Mouse (Mus musculus): ENCODE measurements around the gene Myo1g. TPM values are rescaled to one million over a fixed set of nuclear protein-coding genes. Genes with fewer than 3 reads are reported as not detected.

Gene Myo1g
- polyA plus RNA-seq, 1 experiment from 2014 or later = 0.85 TPM

DNA sequence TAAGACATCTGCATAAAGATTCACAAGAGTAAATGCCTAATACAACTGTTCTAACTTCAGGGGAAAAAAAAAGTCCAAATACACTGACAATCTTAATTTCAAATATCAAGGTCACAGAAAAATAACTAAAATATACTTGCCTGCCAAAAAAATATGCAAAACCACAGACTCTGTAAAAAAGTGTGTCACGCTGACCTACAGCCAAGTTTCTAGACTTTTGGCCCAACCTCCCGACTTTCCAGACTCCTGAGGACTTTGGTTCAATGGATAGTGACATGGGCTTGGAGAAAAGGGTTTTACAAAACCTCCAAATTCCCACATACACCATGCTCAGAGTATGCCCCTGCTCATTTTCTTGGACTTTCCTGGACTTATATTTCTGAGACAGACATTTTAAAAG lies 52.2 kb downstream of the Myo1g start:
- 66% methylated on average over 2 of the region's 2 CpGs for WGBS
- Histone ChIP-seq H3K27ac (replicated peaks) (no peak overlapping the region), H3K36me3 (ENCODE audit: control insufficient read depth, insufficient read depth, low read length) (no peaks in the 10 kb centered on the region; the same call in none of the 2 replicates), H3K27me3 (ENCODE audit: control insufficient read depth, insufficient read depth, low read length) (no peaks in the 10 kb centered on the region), H3K4me3 (ENCODE audit: low read depth, low read length) (no peak overlapping the region), H3K9me3 (ENCODE audit: control insufficient read depth, low read length) (no peaks in the 10 kb centered on the region), H3K4me1 (replicated peaks; ENCODE audit: control insufficient read depth, insufficient read depth) (peaks cover 5% of the 10 kb centered on the region; the same call in 1 of the 2 replicates), H3K4me2 (replicated peaks; ENCODE audit: low read depth) (no peak overlapping the region), H3K9ac (ENCODE audit: low read length) (no peak overlapping the region)
- ATAC-seq (ENCODE audit: low FRiP score, low TSS enrichment) = no peak
- TF ChIP-seq CTCF (IDR thresholded peaks at IDR 0.05; ENCODE audit: low read depth) = no peak
- no peak for TF ChIP-seq EP300 (optimal IDR thresholded peaks at IDR 0.05)
- DNase-seq (ENCODE audit: low spot score) = no peak

DNA sequence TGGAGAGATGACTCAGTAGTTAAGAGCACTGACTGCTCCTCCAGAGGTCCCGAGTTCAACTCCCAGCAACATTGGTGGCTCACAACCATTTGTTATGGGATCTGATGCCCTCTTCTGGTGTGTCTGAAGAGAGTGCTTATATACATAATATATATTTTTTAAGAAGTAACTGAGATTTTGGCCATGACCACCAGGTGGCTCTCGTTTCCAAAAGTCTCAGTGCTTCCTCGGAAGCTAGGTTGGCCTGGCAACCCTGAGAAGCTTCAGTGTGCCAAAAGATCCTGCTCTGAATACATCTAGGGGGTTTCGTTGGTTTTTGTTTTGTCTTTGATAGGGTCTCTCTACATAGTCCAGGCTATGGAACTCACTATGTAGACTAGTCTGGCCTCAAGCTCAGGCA lies 55.6 kb downstream of the Myo1g start:
- Histone ChIP-seq H3K27ac (replicated peaks) (no peak overlapping the region), H3K9me3 (ENCODE audit: control insufficient read depth, low read length) (no peaks in the 10 kb centered on the region), H3K4me3 (ENCODE audit: low read depth, low read length) (no peak overlapping the region), H3K36me3 (ENCODE audit: control insufficient read depth, insufficient read depth, low read length) (no peaks in the 10 kb centered on the region; the same call in none of the 2 replicates), H3K9ac (ENCODE audit: low read length) (no peak overlapping the region), H3K27me3 (ENCODE audit: control insufficient read depth, insufficient read depth, low read length) (no peaks in the 10 kb centered on the region), H3K4me1 (replicated peaks; ENCODE audit: control insufficient read depth, insufficient read depth) (no peaks in the 10 kb centered on the region), H3K4me2 (replicated peaks; ENCODE audit: low read depth) (no peak overlapping the region)
- TF ChIP-seq CTCF (IDR thresholded peaks at IDR 0.05; ENCODE audit: low read depth) = peak; percentile 78
- TF ChIP-seq EP300 (optimal IDR thresholded peaks at IDR 0.05) = no peak
- peak; percentile 77 for DNase-seq (ENCODE audit: low spot score)
- peak; percentile 68 for ATAC-seq (ENCODE audit: low FRiP score, low TSS enrichment)
- 26% methylated on average over 4 of the region's 4 CpGs for WGBS

DNA sequence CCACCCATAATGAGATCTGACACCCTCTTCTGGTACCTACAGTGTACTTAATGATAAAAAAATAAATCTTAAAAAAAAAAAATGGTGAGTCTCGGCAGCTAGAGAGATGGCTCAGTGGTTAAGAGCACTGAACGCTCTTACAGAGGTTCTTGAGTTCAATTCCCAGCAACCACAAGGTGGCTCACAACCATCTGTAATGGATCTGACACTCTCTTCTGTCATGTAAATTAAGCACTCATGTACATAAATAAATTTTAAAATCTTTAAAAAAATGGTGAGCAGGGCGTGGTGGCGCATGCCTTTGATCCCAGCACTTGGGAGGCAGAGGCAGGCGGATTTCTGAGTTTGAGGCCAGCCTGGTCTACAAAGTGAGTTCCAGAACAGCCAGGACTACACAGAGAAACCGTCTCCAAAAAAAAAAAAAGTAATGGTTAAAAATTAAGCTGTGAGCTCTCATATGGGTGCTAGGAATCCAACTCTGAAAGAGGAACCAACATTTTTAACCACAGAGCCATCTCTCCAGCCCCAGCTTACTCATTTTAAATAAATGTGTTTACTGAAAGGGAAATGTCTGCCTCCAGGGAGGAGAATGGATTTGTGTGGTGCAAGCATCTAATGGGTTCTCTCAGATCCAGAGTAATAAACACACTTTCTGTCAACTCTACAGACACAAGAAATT lies 57.5 kb downstream of the Myo1g start:
- no peak overlapping the region for H3K4me2 ChIP-seq (replicated peaks; ENCODE audit: low read depth)
- H3K27me3 ChIP-seq (ENCODE audit: control insufficient read depth, insufficient read depth, low read length) = no peaks in the 10 kb centered on the region
- H3K9me3 ChIP-seq (ENCODE audit: control insufficient read depth, low read length) = no peaks in the 10 kb centered on the region
- H3K4me1 ChIP-seq (replicated peaks; ENCODE audit: control insufficient read depth, insufficient read depth) = no peaks in the 10 kb centered on the region
- no peak overlapping the region for H3K27ac ChIP-seq (replicated peaks)
- TF ChIP-seq EP300 (optimal IDR thresholded peaks at IDR 0.05) = no peak
- no peak for TF ChIP-seq CTCF (IDR thresholded peaks at IDR 0.05; ENCODE audit: low read depth)
- H3K9ac ChIP-seq (ENCODE audit: low read length) = no peak overlapping the region
- DNase-seq (ENCODE audit: low spot score) = no peak
- no peaks in the 10 kb centered on the region; the same call in none of the 2 replicates for H3K36me3 ChIP-seq (ENCODE audit: control insufficient read depth, insufficient read depth, low read length)
- H3K4me3 ChIP-seq (ENCODE audit: low read depth, low read length) = no peak overlapping the region
- no peak for ATAC-seq (ENCODE audit: low FRiP score, low TSS enrichment)
- WGBS = 85% methylated on average over 6 of the region's 6 CpGs

Small RNA genes lying within 50 kb of the gene (microRNA-seq; reads per million reads assigned to microRNA genes)
- gene Gm22123 = not detected

Other genes with a start within 250 kb of the Myo1g start
- 99.1 and 99.8 TPM in 2 replicates for gene Tmed4, start 246.1 kb downstream of the Myo1g start, polyA plus RNA-seq (2015; fragmentation: Nextera tagmentation; extraction: Ambion mirVana)
- 82.3 and 99.8 TPM in 2 replicates for gene Ogdh, start 229.3 kb downstream of the Myo1g start, polyA plus RNA-seq (2015; fragmentation: Nextera tagmentation; extraction: Ambion mirVana)
- gene Zmiz2, start 131.9 kb downstream of the Myo1g start, polyA plus RNA-seq (2015; fragmentation: Nextera tagmentation; extraction: Ambion mirVana) = 7.1 and 8.7 TPM in 2 replicates
- gene Ppia, start 105.5 kb downstream of the Myo1g start, polyA plus RNA-seq (2015; fragmentation: Nextera tagmentation; extraction: Ambion mirVana) = 4,199 and 4,786 TPM in 2 replicates
- gene H2afv, start 76.5 kb downstream of the Myo1g start, polyA plus RNA-seq (2015; fragmentation: Nextera tagmentation; extraction: Ambion mirVana) = 187 and 198 TPM in 2 replicates
- gene Purb, start 45.0 kb downstream of the Myo1g start, polyA plus RNA-seq (2015; fragmentation: Nextera tagmentation; extraction: Ambion mirVana) = 17.5 and 19.6 TPM in 2 replicates
- gene Ccm2, start 25.9 kb upstream of the Myo1g start, polyA plus RNA-seq (2015; fragmentation: Nextera tagmentation; extraction: Ambion mirVana) = 45.7 and 45.9 TPM in 2 replicates
- gene Nacad, start 85.1 kb upstream of the Myo1g start, polyA plus RNA-seq (2015; fragmentation: Nextera tagmentation; extraction: Ambion mirVana) = 7.3 and 7.4 TPM in 2 replicates
- 29.3 and 31.2 TPM in 2 replicates for gene Tbrg4, start 105.1 kb upstream of the Myo1g start, polyA plus RNA-seq (2015; fragmentation: Nextera tagmentation; extraction: Ambion mirVana)
- gene Wap, start 117.7 kb upstream of the Myo1g start, polyA plus RNA-seq (2015; fragmentation: Nextera tagmentation; extraction: Ambion mirVana) = 2.6 and 5.3 TPM in 2 replicates
- gene Ramp3, start 137.6 kb upstream of the Myo1g start, polyA plus RNA-seq (2015; fragmentation: Nextera tagmentation; extraction: Ambion mirVana) = 11.6 and 12.8 TPM in 2 replicates

All from stomach, postnatal 0 days (tissue).